Mouse (Mus musculus) heart, embryonic 13.5 days (tissue): ENCODE data around the gene Atf6b. TPM values are rescaled to one million over a fixed set of nuclear protein-coding genes. Genes with fewer than 3 reads are reported as not detected.
A peak's percentile ranks its signal among the peaks of the same experiment; 100 is the strongest.

Experiments
- ATAC-seq: fragments of 200-750 bp; cut with Nextera tagmentation; 2 replicates; pipeline ENCODE4 v1.8.0; 2017; ENCODE audit warnings: moderate TSS enrichment; ENCODE audit not compliant: insufficient number of reproducible peaks, low FRiP score, low TSS enrichment; ENCODE audit errors: extremely low read depth
- H3K27ac ChIP-seq: fragments of 300-500 bp; sonication (generic); replicated peaks from 2 replicates; pipeline ENCODE4 v1.5.1; 2015; ENCODE audit warnings: moderate library complexity, mild to moderate bottlenecking, inconsistent platforms
- H3K27me3 ChIP-seq: fragments of 300-500 bp; sonication (generic); replicated peaks from 2 replicates; pipeline ENCODE4 v1.6.1; 2015; ENCODE audit warnings: mild to moderate bottlenecking, inconsistent platforms
- H3K36me3 ChIP-seq: fragments of 300-500 bp; sonication (generic); 2 replicates; pipeline ENCODE4 v1.6.1; 2015; ENCODE audit warnings: mild to moderate bottlenecking, inconsistent platforms
- H3K4me1 ChIP-seq: fragments of 300-500 bp; sonication (generic); 2 replicates; pipeline ENCODE4 v1.6.1; 2015; ENCODE audit warnings: inconsistent platforms
- H3K4me2 ChIP-seq: fragments of 300-500 bp; sonication (generic); 2 replicates; pipeline ENCODE4 v1.6.1; 2015; ENCODE audit warnings: inconsistent platforms, mild to moderate bottlenecking, moderate library complexity
- H3K4me3 ChIP-seq: fragments of 300-500 bp; sonication (generic); 2 replicates; pipeline ENCODE4 v1.5.1; 2015; ENCODE audit warnings: moderate library complexity, mild to moderate bottlenecking, inconsistent platforms
- H3K9ac ChIP-seq: fragments of 300-500 bp; sonication (generic); 2 replicates; pipeline ENCODE4 v1.6.1; 2015; ENCODE audit warnings: inconsistent platforms, mild to moderate bottlenecking, moderate library complexity
- H3K9me3 ChIP-seq: fragments of 300-500 bp; sonication (generic); 2 replicates; pipeline ENCODE4 v1.6.1; 2016; ENCODE audit warnings: inconsistent platforms
- WGBS: fragments of 180-500 bp; shearing (Covaris S2); methylation state at CpG from one replicate; pipeline ENCODE4 v1.1.7; 2015; ENCODE audit warnings: mixed read lengths; 5-methylcytosine and 5-hydroxymethylcytosine counted together
- polyA plus RNA-seq: library from polyadenylated mRNA; unstranded; fragments of >200 nt; fragmentation: Nextera tagmentation; extraction: Ambion mirVana; gene quantifications from 2 replicates; pipeline ENCODE4 v1.2.1, GENCODE M21; 2015

Atf6b gene
- polyA plus RNA-seq, 1 experiment from 2014 or later = 56.1 TPM

GRCm38 (mm10) chr17:34659181-34659896 is 12.4 kb downstream of the Atf6b start:
- ATAC-seq = no peak
- WGBS = 41% methylated on average over 12 of the region's 12 CpGs
- Histone ChIP-seq H3K4me2 (peak overlapping the region; percentile 13; the same call in 1 of the 2 replicates), H3K9ac (no peak overlapping the region), H3K9me3 (no peaks in the 10 kb centered on the region), H3K36me3 (0 out of 2 replicates have a peak, but pooled peaks cover 3% of the 10 kb centered on the region), H3K27ac (0 out of 2 replicates have a peak overlapping the region, but pooled peaks have one; percentile 28), H3K4me1 (peaks cover 55% of the 10 kb centered on the region), H3K4me3 (no peak overlapping the region), H3K27me3 (peaks cover 58% of the 10 kb centered on the region)

- Histone ChIP-seq H3K27me3 (peaks cover 63% of the 10 kb centered on the region), H3K9me3 (no peaks in the 10 kb centered on the region), H3K4me3 (no peak overlapping the region), H3K27ac (0 out of 2 replicates have a peak overlapping the region, but pooled peaks have one; percentile 28), H3K36me3 (no peaks in the 10 kb centered on the region), H3K4me1 (peaks cover 49% of the 10 kb centered on the region), H3K9ac (no peak overlapping the region), H3K4me2 (peak overlapping the region; percentile 13; the same call in 1 of the 2 replicates)
- WGBS = 56% methylated on average over 3 of the region's 3 CpGs
- ATAC-seq = no peak
Measured at GRCm38 (mm10) chr17:34659897-34660214, 12.9 kb downstream of the Atf6b start.

GRCm38 (mm10) chr17:34660259-34660820 is 13.4 kb downstream of the Atf6b start:
- Histone ChIP-seq H3K4me3 (peak overlapping the region; percentile 33), H3K27ac (0 out of 2 replicates have a peak overlapping the region, but pooled peaks have one; percentile 36), H3K4me2 (peak overlapping the region; percentile 60), H3K36me3 (no peaks in the 10 kb centered on the region), H3K27me3 (peaks cover 68% of the 10 kb centered on the region), H3K4me1 (peaks cover 45% of the 10 kb centered on the region), H3K9ac (no peak overlapping the region), H3K9me3 (no peaks in the 10 kb centered on the region)
- ATAC-seq = no peak
- WGBS = 25% methylated on average over 11 of the region's 11 CpGs

GRCm38 (mm10) chr17:34661121-34661591 is 14.2 kb downstream of the Atf6b start:
- Histone ChIP-seq H3K36me3 (no peaks in the 10 kb centered on the region), H3K9me3 (no peaks in the 10 kb centered on the region), H3K4me2 (peak overlapping the region; percentile 60), H3K4me3 (peak overlapping the region; percentile 33), H3K4me1 (peaks cover 36% of the 10 kb centered on the region), H3K9ac (peak overlapping the region; percentile 61), H3K27ac (peak overlapping the region; percentile 36; the same call in 1 of the 2 replicates), H3K27me3 (peaks cover 76% of the 10 kb centered on the region)
- no peak for ATAC-seq
- WGBS = 3% methylated on average over 19 of the region's 19 CpGs

- no peaks in the 10 kb centered on the region for H3K36me3 ChIP-seq
- no peak overlapping the region for H3K4me3 ChIP-seq
- H3K27ac ChIP-seq = no peak overlapping the region
- peaks cover 84% of the 10 kb centered on the region for H3K27me3 ChIP-seq
- H3K4me1 ChIP-seq = peaks cover 28% of the 10 kb centered on the region
- ATAC-seq = no peak
- no peak overlapping the region for H3K4me2 ChIP-seq
- H3K9me3 ChIP-seq = no peaks in the 10 kb centered on the region
- H3K9ac ChIP-seq = no peak overlapping the region
- 77% methylated on average over 1 of the region's 1 CpGs for WGBS
Measured at GRCm38 (mm10) chr17:34662468-34662867, 15.5 kb downstream of the Atf6b start.

GRCm38 (mm10) chr17:34662978-34663377 is 16.0 kb downstream of the Atf6b start:
- no peak for ATAC-seq
- peaks cover 28% of the 10 kb centered on the region for H3K4me1 ChIP-seq
- 71% methylated on average over 8 of the region's 8 CpGs for WGBS

GRCm38 (mm10) chr17:34663558-34663957 is 16.6 kb downstream of the Atf6b start:
- Histone ChIP-seq H3K27ac (no peak overlapping the region), H3K9ac (no peak overlapping the region), H3K27me3 (peaks cover 84% of the 10 kb centered on the region), H3K36me3 (no peaks in the 10 kb centered on the region), H3K4me1 (peaks cover 28% of the 10 kb centered on the region), H3K4me2 (no peak overlapping the region), H3K4me3 (no peak overlapping the region), H3K9me3 (0 out of 2 replicates have a peak, but pooled peaks cover 5% of the 10 kb centered on the region)
- no peak for ATAC-seq
- 46% methylated on average over 1 of the region's 1 CpGs for WGBS

More at GRCm38 (mm10) chr17:34662978-34663377, 16.0 kb downstream of the Atf6b start:
- Histone ChIP-seq H3K4me3 (no peak overlapping the region), H3K9ac (no peak overlapping the region), H3K27me3 (peaks cover 87% of the 10 kb centered on the region), H3K36me3 (no peaks in the 10 kb centered on the region), H3K9me3 (0 out of 2 replicates have a peak, but pooled peaks cover 3% of the 10 kb centered on the region), H3K4me2 (no peak overlapping the region), H3K27ac (no peak overlapping the region)

- Histone ChIP-seq H3K4me1 (peaks cover 22% of the 10 kb centered on the region), H3K27me3 (peaks cover 84% of the 10 kb centered on the region), H3K27ac (no peak overlapping the region), H3K9me3 (0 out of 2 replicates have a peak, but pooled peaks cover 5% of the 10 kb centered on the region), H3K4me2 (no peak overlapping the region), H3K4me3 (no peak overlapping the region), H3K9ac (no peak overlapping the region), H3K36me3 (no peaks in the 10 kb centered on the region)
- 60% methylated on average over 7 of the region's 7 CpGs for WGBS
- no peak for ATAC-seq
Measured at GRCm38 (mm10) chr17:34664472-34664871, 17.5 kb downstream of the Atf6b start.

- H3K36me3 ChIP-seq = no peaks in the 10 kb centered on the region
- no peak within 1 kb of the TSS for H3K27ac ChIP-seq
- no peak for ATAC-seq
- H3K4me1 ChIP-seq = peaks cover 24% of the 10 kb centered on the region
- H3K4me2 ChIP-seq = peak within 1 kb of the TSS; percentile 69
- peak within 1 kb of the TSS; percentile 69 for H3K9ac ChIP-seq
- peak within 1 kb of the TSS; percentile 44 for H3K4me3 ChIP-seq
- WGBS = 56% methylated on average over 7 of the region's 7 CpGs
- peaks cover 90% of the 10 kb centered on the region for H3K27me3 ChIP-seq
- H3K9me3 ChIP-seq = 0 out of 2 replicates have a peak, but pooled peaks cover 5% of the 10 kb centered on the region
Measured at GRCm38 (mm10) chr17:34670235-34670634, 23.3 kb downstream of the Atf6b start, which contains the start of gene Tnxb. Gene Tnxb (plus strand): TSS chr17:34670535.

- Histone ChIP-seq H3K36me3 (no peaks in the 10 kb centered on the region), H3K4me2 (peak overlapping the region; percentile 69), H3K4me1 (peaks cover 36% of the 10 kb centered on the region), H3K27me3 (peaks cover 87% of the 10 kb centered on the region), H3K9ac (peak overlapping the region; percentile 69), H3K27ac (no peak overlapping the region), H3K9me3 (0 out of 2 replicates have a peak, but pooled peaks cover 5% of the 10 kb centered on the region), H3K4me3 (peak overlapping the region; percentile 44)
- WGBS = 11% methylated on average over 93 of the region's 93 CpGs
- ATAC-seq = no peak; the same call in 1 of the 2 replicates
Measured at GRCm38 (mm10) chr17:34671151-34672066, 24.5 kb downstream of the Atf6b start.
